Mouse (Mus musculus) intestine, embryonic 16.5 days (tissue): ENCODE results near the gene Kdm1a. TPM values are rescaled to one million over a fixed set of nuclear protein-coding genes. Genes with fewer than 3 reads are reported as not detected.

Experiments
- ATAC-seq: fragments of 200-750 bp; cut with Nextera tagmentation; 2 replicates; pipeline ENCODE4 v1.8.0; 2017; ENCODE audit warnings: moderate TSS enrichment, moderate library complexity
- H3K27ac ChIP-seq: fragments of 300-500 bp; sonication (generic); 2 replicates; pipeline ENCODE4 v1.5.1; 2014; ENCODE audit warnings: mild to moderate bottlenecking, low read length
- H3K27me3 ChIP-seq: fragments of 300-500 bp; sonication (generic); replicated peaks from 2 replicates; pipeline ENCODE4 v1.6.1; 2014; ENCODE audit warnings: low read length, control low read depth, mixed read lengths; ENCODE audit not compliant: control insufficient read depth, insufficient read depth
- H3K36me3 ChIP-seq: fragments of 300-500 bp; sonication (generic); 2 replicates; pipeline ENCODE4 v1.6.1; 2014; ENCODE audit warnings: low read length, control low read depth; ENCODE audit not compliant: control insufficient read depth, insufficient read depth
- H3K4me1 ChIP-seq: fragments of 300-500 bp; sonication (generic); 2 replicates; pipeline ENCODE4 v1.6.1; 2014; ENCODE audit warnings: low read length, control low read depth, mixed read lengths; ENCODE audit not compliant: control insufficient read depth, insufficient read depth
- H3K4me2 ChIP-seq: fragments of 300-500 bp; sonication (generic); 2 replicates; pipeline ENCODE4 v1.6.1; 2014; ENCODE audit warnings: low read depth, low read length, control low read depth
- H3K4me3 ChIP-seq: fragments of 300-500 bp; sonication (generic); 2 replicates; pipeline ENCODE4 v1.5.1; 2014; ENCODE audit warnings: mild to moderate bottlenecking, low read length
- H3K9ac ChIP-seq: fragments of 300-500 bp; sonication (generic); 2 replicates; pipeline ENCODE4 v1.6.1; 2014; ENCODE audit warnings: low read depth, low read length
- H3K9me3 ChIP-seq: fragments of 300-500 bp; sonication (generic); 2 replicates; pipeline ENCODE4 v1.6.1; 2016; ENCODE audit warnings: low read length, control low read depth; ENCODE audit not compliant: control insufficient read depth
- WGBS: fragments of 180-500 bp; shearing (Covaris S2); extraction: QIAGEN DNeasy Blood & Tissue Kit; methylation state at CpG from one replicate; pipeline ENCODE4 v1.1.7; 2014; 5-methylcytosine and 5-hydroxymethylcytosine counted together
- polyA plus RNA-seq: library from polyadenylated mRNA; unstranded; fragments of >200 nt; fragmentation: Nextera tagmentation; extraction: Ambion mirVana; gene quantifications from 2 replicates; pipeline ENCODE4 v1.2.1, GENCODE M21; 2015

The Kdm1a gene
- polyA plus RNA-seq, 1 experiment from 2014 or later = 14.0 TPM

- no peak overlapping the region for H3K4me2 ChIP-seq
- no peaks in the 10 kb centered on the region for H3K9me3 ChIP-seq
- H3K4me1 ChIP-seq = peaks cover 5% of the 10 kb centered on the region; the same call in 1 of the 2 replicates
- peaks cover 17% of the 10 kb centered on the region for H3K36me3 ChIP-seq
- 91% methylated on average over 2 of the region's 2 CpGs for WGBS
- no peak overlapping the region for H3K4me3 ChIP-seq
- no peak overlapping the region for H3K27ac ChIP-seq
- no peak for ATAC-seq
- no peaks in the 10 kb centered on the region for H3K27me3 ChIP-seq
- no peak overlapping the region for H3K9ac ChIP-seq
Observed at GRCm38 (mm10) chr4:136559690-136560089, 42.8 kb downstream of the Kdm1a start.

- peak; percentile 61 for ATAC-seq
- Histone ChIP-seq H3K4me3 (no peak overlapping the region), H3K27me3 (no peaks in the 10 kb centered on the region), H3K27ac (no peak overlapping the region), H3K4me2 (no peak overlapping the region), H3K9me3 (no peaks in the 10 kb centered on the region), H3K4me1 (peaks cover 5% of the 10 kb centered on the region; the same call in 1 of the 2 replicates), H3K9ac (no peak overlapping the region), H3K36me3 (peaks cover 29% of the 10 kb centered on the region)
- WGBS = 82% methylated on average over 2 of the region's 2 CpGs
Observed at GRCm38 (mm10) chr4:136557638-136558037, 44.9 kb downstream of the Kdm1a start.

GRCm38 (mm10) chr4:136553108-136553507 is 49.4 kb downstream of the Kdm1a start:
- Histone ChIP-seq H3K4me2 (no peak overlapping the region), H3K9ac (no peak overlapping the region), H3K36me3 (peaks cover 33% of the 10 kb centered on the region), H3K27ac (no peak overlapping the region), H3K4me1 (peaks cover 3% of the 10 kb centered on the region), H3K4me3 (no peak overlapping the region), H3K27me3 (no peaks in the 10 kb centered on the region), H3K9me3 (no peaks in the 10 kb centered on the region)
- ATAC-seq = no peak
- WGBS = 71% methylated on average over 1 of the region's 1 CpGs

GRCm38 (mm10) chr4:136548381-136548801 is 54.1 kb downstream of the Kdm1a start:
- Histone ChIP-seq H3K9ac (no peak overlapping the region), H3K27ac (no peak overlapping the region), H3K36me3 (peaks cover 25% of the 10 kb centered on the region), H3K27me3 (no peaks in the 10 kb centered on the region), H3K4me1 (peaks cover 4% of the 10 kb centered on the region; the same call in 1 of the 2 replicates), H3K4me2 (no peak overlapping the region), H3K4me3 (no peak overlapping the region), H3K9me3 (no peaks in the 10 kb centered on the region)
- WGBS = 72% methylated on average over 1 of the region's 1 CpGs
- no peak for ATAC-seq

GRCm38 (mm10) chr4:136547721-136548120 is 54.8 kb downstream of the Kdm1a start:
- Histone ChIP-seq H3K27ac (no peak overlapping the region), H3K4me3 (no peak overlapping the region), H3K27me3 (no peaks in the 10 kb centered on the region), H3K4me1 (peaks cover 4% of the 10 kb centered on the region; the same call in 1 of the 2 replicates), H3K9me3 (no peaks in the 10 kb centered on the region), H3K9ac (no peak overlapping the region), H3K4me2 (no peak overlapping the region), H3K36me3 (peaks cover 21% of the 10 kb centered on the region)
- whole genome bisulfite sequencing = 93% methylated on average over 1 of the region's 1 CpGs
- ATAC-seq = no peak

- 48% methylated on average over 3 of the region's 3 CpGs for WGBS
- no peaks in the 10 kb centered on the region for H3K9me3 ChIP-seq
- peaks cover 4% of the 10 kb centered on the region; the same call in 1 of the 2 replicates for H3K4me1 ChIP-seq
- H3K9ac ChIP-seq = no peak overlapping the region
- H3K27me3 ChIP-seq = no peaks in the 10 kb centered on the region
- H3K4me2 ChIP-seq = no peak overlapping the region
- no peak overlapping the region for H3K4me3 ChIP-seq
- H3K27ac ChIP-seq = no peak overlapping the region
- peaks cover 18% of the 10 kb centered on the region for H3K36me3 ChIP-seq
- peak; percentile 71 for ATAC-seq
Observed at GRCm38 (mm10) chr4:136546279-136547045, 56.1 kb downstream of the Kdm1a start.

GRCm38 (mm10) chr4:136545151-136545550 is 57.4 kb downstream of the Kdm1a start:
- no peak overlapping the region for H3K9ac ChIP-seq
- H3K36me3 ChIP-seq = peaks cover 9% of the 10 kb centered on the region
- no peaks in the 10 kb centered on the region for H3K27me3 ChIP-seq
- WGBS = 84% methylated on average over 3 of the region's 3 CpGs
- peaks cover 4% of the 10 kb centered on the region; the same call in 1 of the 2 replicates for H3K4me1 ChIP-seq
- ATAC-seq = no peak
- no peak overlapping the region for H3K4me2 ChIP-seq
- no peaks in the 10 kb centered on the region for H3K9me3 ChIP-seq
- no peak overlapping the region for H3K4me3 ChIP-seq
- no peak overlapping the region for H3K27ac ChIP-seq

GRCm38 (mm10) chr4:136526412-136526811 is 76.1 kb downstream of the Kdm1a start:
- peak; percentile 72; the same call in 1 of the 2 replicates for ATAC-seq
- H3K36me3 ChIP-seq = no peaks in the 10 kb centered on the region

GRCm38 (mm10) chr4:136524309-136524708 is 78.2 kb downstream of the Kdm1a start:
- Histone ChIP-seq H3K4me2 (no peak overlapping the region), H3K36me3 (no peaks in the 10 kb centered on the region), H3K9ac (no peak overlapping the region), H3K4me1 (no peaks in the 10 kb centered on the region), H3K4me3 (no peak overlapping the region), H3K27ac (no peak overlapping the region), H3K9me3 (no peaks in the 10 kb centered on the region), H3K27me3 (no peaks in the 10 kb centered on the region)
- 87% methylated on average over 2 of the region's 2 CpGs for WGBS
- ATAC-seq = no peak

More at GRCm38 (mm10) chr4:136526412-136526811, 76.1 kb downstream of the Kdm1a start:
- Histone ChIP-seq H3K4me2 (no peak overlapping the region), H3K4me3 (no peak overlapping the region), H3K9ac (no peak overlapping the region), H3K27ac (no peak overlapping the region), H3K4me1 (no peaks in the 10 kb centered on the region), H3K9me3 (no peaks in the 10 kb centered on the region), H3K27me3 (no peaks in the 10 kb centered on the region)
- WGBS = 19% methylated on average over 4 of the region's 4 CpGs
